Mouse (Mus musculus): ENCODE data around the gene Nkain2.

- TF ChIP-seq SIN3A (IDR thresholded peaks at IDR 0.05; ENCODE audit: low read length): no peak
- TF ChIP-seq CTCF (conservative IDR thresholded peaks at IDR 0.05 in 1 of 2, IDR thresholded peaks at IDR 0.05 in 1 of 2; ENCODE audit: low read depth in 2 of 2, low read length in 2 of 2): no peak
- TF ChIP-seq EP300 (IDR thresholded peaks at IDR 0.05; ENCODE audit: low read length): no peak
- no peak for TF ChIP-seq HCFC1 (IDR thresholded peaks at IDR 0.05; ENCODE audit: low read depth, low read length)
- TF ChIP-seq MAZ (IDR thresholded peaks at IDR 0.05; ENCODE audit: low read depth, low read length): no peak
- TF ChIP-seq POLR2A (IDR thresholded peaks at IDR 0.05; ENCODE audit: low read depth, low read length): no peak
Measured at GRCm38 (mm10) chr10:32577276-32577580, 313.0 kb downstream of the Nkain2 start.

All from CH12.LX (cell line).